ENCODE assay signal across 9 mouse cellular contexts in genomic region chr17:81481843-81482490, GRCm38 (mm10). TPM values are rescaled to one million over a fixed set of nuclear protein-coding genes. Genes with fewer than 3 reads are reported as not detected.
DNase-seq lines count a peak whose midpoint lies in the region; ATAC-seq and TF ChIP-seq lines count a peak whose summit lies in the region.
"Had no signal": no experiment of that assay in that cellular context is flagged by ENCODE, and none has a peak within 500 bp of the region (broad histone marks: within the 10 kb centered on the region; RNA-seq: fewer than 3 reads in every experiment).

No protein-coding gene starts in this region.

- WGBS in liver, adult 2 months: 85% methylated on average over 11 of the region's 11 CpGs
- 54% methylated on average over 11 of the region's 11 CpGs for WGBS in forebrain, embryonic 14.5 days
- WGBS in heart, embryonic 16.5 days: 48% methylated on average over 11 of the region's 11 CpGs

- no peak overlapping the region for H3K4me3 ChIP-seq in liver, adult 2 months (ENCODE audit: insufficient read depth, low read depth, low read length)
- no peak overlapping the region for H3K4me3 ChIP-seq in forebrain, embryonic 14.5 days (ENCODE audit: low read depth, low read length)
- no peak overlapping the region for H3K4me3 ChIP-seq in heart, embryonic 16.5 days (ENCODE audit: low read length)

- H3K4me2 ChIP-seq in forebrain, embryonic 14.5 days (ENCODE audit: low read length): no peak overlapping the region
- peak overlapping the region; percentile 41 for H3K4me2 ChIP-seq in heart, embryonic 16.5 days (ENCODE audit: low read depth, low read length)

- no peaks in the 10 kb centered on the region for H3K36me3 ChIP-seq in liver, adult 2 months (ENCODE audit: control insufficient read depth, insufficient read depth, low read length)
- no peaks in the 10 kb centered on the region for H3K36me3 ChIP-seq in forebrain, embryonic 14.5 days (ENCODE audit: control insufficient read depth, insufficient read depth, low read length)
- H3K36me3 ChIP-seq in heart, embryonic 16.5 days (ENCODE audit: control insufficient read depth, insufficient read depth): no peaks in the 10 kb centered on the region; the same call in 1 of the 2 replicates

- TF ChIP-seq CTCF in liver, adult 2 months (IDR thresholded peaks at IDR 0.05; ENCODE audit: low read depth, low read length): no peak

- TF ChIP-seq POLR2A in liver, adult 2 months (IDR thresholded peaks at IDR 0.05; ENCODE audit: extremely low read depth, insufficient read depth, low read length): no peak

- no peak overlapping the region for H3K27ac ChIP-seq in liver, adult 2 months (replicated peaks; ENCODE audit: insufficient read depth, low read depth, low read length)
- H3K27ac ChIP-seq in forebrain, embryonic 14.5 days (ENCODE audit: low read depth, low read length): no peak overlapping the region
- peak overlapping the region; percentile 90 for H3K27ac ChIP-seq in heart, embryonic 16.5 days (ENCODE audit: low read length)

- DNase-seq in liver, adult 2 months (ENCODE audit: extremely low read depth, low read depth, low spot score): peak; percentile 30
- DNase-seq in liver: no peak
- peak; percentile 50 for DNase-seq in forebrain, embryonic 14.5 days (ENCODE audit: low spot score)
- DNase-seq in skeletal muscle tissue, adult 2 months (ENCODE audit: low read depth, low spot score): peak; percentile 91
- DNase-seq in ovary, postnatal 14 days (ENCODE audit: low spot score): no peak
- no peak for DNase-seq in kidney, adult 9 months
- DNase-seq in right cerebral cortex, postnatal 36 days (ENCODE audit: low spot score in 2 of 2): no peak
- DNase-seq: thymus, postnatal 14 days had no signal

- no peaks in the 10 kb centered on the region for H3K4me1 ChIP-seq in liver, adult 2 months (ENCODE audit: control insufficient read depth, insufficient read depth, low read length)
- H3K4me1 ChIP-seq in forebrain, embryonic 14.5 days (ENCODE audit: control insufficient read depth, insufficient read depth, low read length): peaks cover 7% of the 10 kb centered on the region
- H3K4me1 ChIP-seq in heart, embryonic 16.5 days (ENCODE audit: control insufficient read depth, insufficient read depth, low read length): peaks cover 53% of the 10 kb centered on the region

- H3K27me3 ChIP-seq in liver, adult 2 months (ENCODE audit: control insufficient read depth, insufficient read depth, low read length): no peaks in the 10 kb centered on the region
- H3K27me3 ChIP-seq in forebrain, embryonic 14.5 days (replicated peaks; ENCODE audit: control insufficient read depth, insufficient read depth, low read length): no peaks in the 10 kb centered on the region
- H3K27me3 ChIP-seq in heart, embryonic 16.5 days (ENCODE audit: control insufficient read depth, insufficient read depth, low read length): no peaks in the 10 kb centered on the region

- peak; percentile 26; the same call in 1 of the 2 replicates for ATAC-seq in forebrain, embryonic 14.5 days
- peak; percentile 76 for ATAC-seq in heart, embryonic 16.5 days (replicated peaks; ENCODE audit: extremely low read depth, insufficient read depth, low FRiP score)

- no peak overlapping the region for H3K9ac ChIP-seq in liver, adult 2 months (ENCODE audit: low read depth, low read length)
- no peak overlapping the region for H3K9ac ChIP-seq in forebrain, embryonic 14.5 days (ENCODE audit: low read length)
- no peak overlapping the region for H3K9ac ChIP-seq in heart, embryonic 16.5 days (ENCODE audit: low read length)

- H3K9me3 ChIP-seq in forebrain, embryonic 14.5 days (replicated peaks; ENCODE audit: control insufficient read depth, low read length): no peaks in the 10 kb centered on the region
- H3K9me3 ChIP-seq in heart, embryonic 16.5 days (replicated peaks; ENCODE audit: control insufficient read depth, low read length): no peaks in the 10 kb centered on the region

- H3K79me2 ChIP-seq in liver, adult 2 months (ENCODE audit: control insufficient read depth, insufficient read depth, low read length): no peaks in the 10 kb centered on the region

RNA-seq across cellular contexts. Expression of gene Gm11096, which starts 40.4 kb away (rescaled TPM):
- total RNA-seq in liver, adult 2 months (2014; rRNA removed): not detected in 2 replicates
- polyA plus RNA-seq in liver, adult 2 months (2012; rRNA removed): not detected in 2 replicates
- not detected in 2 replicates for polyA plus RNA-seq in forebrain, embryonic 14.5 days (2014; fragmentation: Nextera tagmentation; extraction: Ambion mirVana)
- not detected in 2 replicates for polyA plus RNA-seq in heart, embryonic 16.5 days (2015; fragmentation: Nextera tagmentation; extraction: Ambion mirVana)

Comparison
In these comparisons a context has a peak if more than half of its experiments do, and no peak if none do; other contexts are left out.
1. DNase-seq: peak in liver, adult 2 months (single experiment), forebrain, embryonic 14.5 days (single experiment) and skeletal muscle tissue, adult 2 months (single experiment); none in liver (single experiment), ovary, postnatal 14 days (single experiment), kidney, adult 9 months (single experiment) and right cerebral cortex, postnatal 36 days (0 of 2).